Mouse (Mus musculus) neural tube, embryonic 13.5 days (tissue): Measurements from ENCODE around the gene Dusp10. TPM values are rescaled to one million over a fixed set of nuclear protein-coding genes. Genes with fewer than 3 reads are reported as not detected.

Experiments
- ATAC-seq: fragments of 200-750 bp; cut with Nextera tagmentation; 2 replicates; pipeline ENCODE4 v1.8.0; 2017; ENCODE audit warnings: low read depth, mild to moderate bottlenecking, moderate TSS enrichment, moderate library complexity
- H3K27ac ChIP-seq: fragments of 300-500 bp; sonication (generic); replicated peaks from 2 replicates; pipeline ENCODE4 v1.5.1; 2015; ENCODE audit warnings: moderate library complexity, mild to moderate bottlenecking, inconsistent platforms
- H3K27me3 ChIP-seq: fragments of 300-500 bp; sonication (generic); 2 replicates; pipeline ENCODE4 v1.6.1; 2015; ENCODE audit warnings: mild to moderate bottlenecking, inconsistent platforms
- H3K36me3 ChIP-seq: fragments of 300-500 bp; sonication (generic); 2 replicates; pipeline ENCODE4 v1.6.1; 2015; ENCODE audit warnings: mild to moderate bottlenecking, inconsistent platforms
- H3K4me1 ChIP-seq: fragments of 300-500 bp; sonication (generic); replicated peaks from 2 replicates; pipeline ENCODE4 v1.6.1; 2015; ENCODE audit warnings: inconsistent platforms
- H3K4me2 ChIP-seq: fragments of 300-500 bp; sonication (generic); 2 replicates; pipeline ENCODE4 v1.6.1; 2015; ENCODE audit warnings: inconsistent platforms, mild to moderate bottlenecking, moderate library complexity
- H3K4me3 ChIP-seq: fragments of 300-500 bp; sonication (generic); 2 replicates; pipeline ENCODE4 v1.5.1; 2015; ENCODE audit warnings: mild to moderate bottlenecking, inconsistent platforms
- H3K9ac ChIP-seq: fragments of 300-500 bp; sonication (generic); 2 replicates; pipeline ENCODE4 v1.6.1; 2015; ENCODE audit warnings: moderate library complexity, mild to moderate bottlenecking, inconsistent platforms
- H3K9me3 ChIP-seq: fragments of 300-500 bp; sonication (generic); 2 replicates; pipeline ENCODE4 v1.6.1; 2016; ENCODE audit warnings: inconsistent platforms
- WGBS: fragments of 180-500 bp; shearing (Covaris S2); methylation state at CpG from one replicate; pipeline ENCODE4 v1.1.7; 2015; 5-methylcytosine and 5-hydroxymethylcytosine counted together
- polyA plus RNA-seq: library from polyadenylated mRNA; unstranded; fragments of >200 nt; fragmentation: Nextera tagmentation; extraction: Ambion mirVana; gene quantifications from 2 replicates; pipeline ENCODE4 v1.2.1, GENCODE M21; 2015

The Dusp10 gene
- polyA plus RNA-seq, 1 experiment from 2014 or later: 6.8 TPM

- H3K4me2 ChIP-seq: no peak overlapping the region
- H3K4me1 ChIP-seq: peaks cover 31% of the 10 kb centered on the region
- no peak overlapping the region for H3K27ac ChIP-seq
- ATAC-seq: no peak
- H3K9me3 ChIP-seq: no peaks in the 10 kb centered on the region
- WGBS: 81% methylated on average over 6 of the region's 6 CpGs
- no peaks in the 10 kb centered on the region for H3K27me3 ChIP-seq
- H3K9ac ChIP-seq: no peak overlapping the region
- H3K36me3 ChIP-seq: no peaks in the 10 kb centered on the region
- H3K4me3 ChIP-seq: no peak overlapping the region
These were observed 30.3 kb downstream of the Dusp10 start for GRCm38 (mm10) chr1:184043391-184043790.

GRCm38 (mm10) chr1:184046070-184046677 lies 33.1 kb downstream of the Dusp10 start:
- Histone ChIP-seq H3K27ac (no peak overlapping the region), H3K9ac (no peak overlapping the region), H3K36me3 (no peaks in the 10 kb centered on the region), H3K4me3 (no peak overlapping the region), H3K4me1 (peaks cover 12% of the 10 kb centered on the region; the same call in 1 of the 2 replicates), H3K9me3 (no peaks in the 10 kb centered on the region), H3K4me2 (no peak overlapping the region), H3K27me3 (no peaks in the 10 kb centered on the region)
- 52% methylated on average over 6 of the region's 6 CpGs for WGBS
- no peak for ATAC-seq

GRCm38 (mm10) chr1:184047818-184048217 lies 34.7 kb downstream of the Dusp10 start:
- Histone ChIP-seq H3K27ac (no peak overlapping the region), H3K4me3 (no peak overlapping the region), H3K4me1 (peaks cover 8% of the 10 kb centered on the region), H3K36me3 (no peaks in the 10 kb centered on the region), H3K9me3 (no peaks in the 10 kb centered on the region), H3K9ac (no peak overlapping the region), H3K27me3 (no peaks in the 10 kb centered on the region), H3K4me2 (no peak overlapping the region)
- no peak for ATAC-seq
- WGBS: 84% methylated on average over 9 of the region's 9 CpGs

- Histone ChIP-seq H3K36me3 (no peaks in the 10 kb centered on the region), H3K4me2 (no peak overlapping the region), H3K4me1 (peaks cover 8% of the 10 kb centered on the region), H3K27ac (no peak overlapping the region), H3K27me3 (no peaks in the 10 kb centered on the region), H3K9me3 (no peaks in the 10 kb centered on the region), H3K4me3 (no peak overlapping the region), H3K9ac (no peak overlapping the region)
- ATAC-seq: no peak
- 83% methylated on average over 10 of the region's 10 CpGs for WGBS
These were observed 35.7 kb downstream of the Dusp10 start for GRCm38 (mm10) chr1:184048675-184049418.

DNA sequence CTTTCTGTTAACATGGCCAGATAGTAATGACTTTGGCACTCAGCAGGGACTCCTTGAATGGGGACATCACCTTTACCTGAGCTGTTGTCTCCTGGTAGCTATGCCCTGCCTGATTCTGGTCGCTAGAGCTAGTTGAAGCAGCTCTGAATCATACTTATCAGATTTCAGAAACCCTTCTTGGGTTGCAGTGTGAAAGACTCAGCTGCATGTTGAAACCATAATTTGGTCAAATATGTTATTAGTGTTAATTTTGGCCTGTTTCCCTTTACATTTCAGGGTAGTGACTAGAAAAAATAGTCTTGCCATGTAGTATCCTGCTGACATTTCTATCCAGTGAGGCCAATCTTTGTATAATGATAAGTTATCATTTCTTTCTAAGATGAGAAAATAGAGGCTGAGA lies 38.2 kb downstream of the Dusp10 start:
- no peak for ATAC-seq
- Histone ChIP-seq H3K27ac (no peak overlapping the region), H3K27me3 (no peaks in the 10 kb centered on the region), H3K36me3 (no peaks in the 10 kb centered on the region), H3K9ac (no peak overlapping the region), H3K4me2 (no peak overlapping the region), H3K4me1 (peaks cover 8% of the 10 kb centered on the region), H3K4me3 (no peak overlapping the region), H3K9me3 (no peaks in the 10 kb centered on the region)
- 74% methylated on average over 1 of the region's 1 CpGs for WGBS

GRCm38 (mm10) chr1:184051824-184052223 lies 38.7 kb downstream of the Dusp10 start:
- no peaks in the 10 kb centered on the region for H3K27me3 ChIP-seq
- no peak for ATAC-seq
- no peak overlapping the region for H3K4me2 ChIP-seq
- H3K4me1 ChIP-seq: peaks cover 8% of the 10 kb centered on the region
- H3K9ac ChIP-seq: no peak overlapping the region
- no peaks in the 10 kb centered on the region for H3K36me3 ChIP-seq
- no peak overlapping the region for H3K27ac ChIP-seq
- no peak overlapping the region for H3K4me3 ChIP-seq
- H3K9me3 ChIP-seq: no peaks in the 10 kb centered on the region
- 49% methylated on average over 6 of the region's 6 CpGs for WGBS

DNA sequence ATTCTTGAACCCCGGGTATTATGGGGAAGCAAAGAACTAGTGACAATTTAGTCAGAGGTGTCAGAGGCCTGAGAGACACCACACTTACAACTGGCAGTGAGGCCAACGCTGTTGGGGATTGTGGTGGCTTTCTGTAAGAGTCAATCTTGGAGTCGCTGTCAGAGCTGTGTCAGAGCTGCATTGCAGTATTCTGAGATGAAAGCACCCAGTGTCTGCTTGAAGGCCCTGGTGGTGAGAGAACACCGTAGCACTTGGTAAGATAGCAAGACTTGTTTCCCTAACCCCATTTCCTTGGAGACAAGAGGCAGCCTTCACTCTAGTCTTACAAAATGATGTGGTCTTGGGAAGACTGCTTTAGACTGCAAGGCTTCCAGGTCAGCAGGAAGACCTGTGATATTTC lies 39.2 kb downstream of the Dusp10 start:
- Histone ChIP-seq H3K36me3 (no peaks in the 10 kb centered on the region), H3K4me2 (no peak overlapping the region), H3K4me3 (no peak overlapping the region), H3K4me1 (peaks cover 8% of the 10 kb centered on the region), H3K27me3 (no peaks in the 10 kb centered on the region), H3K9me3 (no peaks in the 10 kb centered on the region), H3K9ac (no peak overlapping the region), H3K27ac (no peak overlapping the region)
- 77% methylated on average over 4 of the region's 4 CpGs for WGBS
- no peak for ATAC-seq

DNA sequence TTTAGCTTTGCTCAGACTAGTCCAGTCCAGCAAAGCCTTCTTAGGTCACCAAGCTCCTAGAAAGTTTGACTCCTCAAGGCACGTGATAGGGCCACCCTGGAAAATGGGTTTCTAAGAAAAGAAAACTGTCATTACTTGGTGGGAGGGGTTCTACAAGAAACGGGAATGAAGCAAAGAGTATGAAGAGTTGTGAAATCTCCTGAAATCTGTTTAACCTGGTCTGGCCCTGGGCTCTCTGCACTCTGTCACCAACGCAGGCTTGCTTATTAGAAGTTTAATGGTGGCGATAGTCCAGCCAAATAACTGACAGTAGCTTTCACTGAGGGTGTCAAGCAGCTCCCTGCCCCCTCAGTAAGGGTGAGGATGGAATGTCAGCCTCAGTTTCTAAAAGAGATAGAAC lies 40.0 kb downstream of the Dusp10 start:
- Histone ChIP-seq H3K36me3 (no peaks in the 10 kb centered on the region), H3K27me3 (no peaks in the 10 kb centered on the region), H3K27ac (no peak overlapping the region), H3K4me2 (no peak overlapping the region), H3K9ac (no peak overlapping the region), H3K9me3 (no peaks in the 10 kb centered on the region), H3K4me3 (no peak overlapping the region), H3K4me1 (peaks cover 8% of the 10 kb centered on the region)
- 90% methylated on average over 4 of the region's 4 CpGs for WGBS
- ATAC-seq: no peak

DNA sequence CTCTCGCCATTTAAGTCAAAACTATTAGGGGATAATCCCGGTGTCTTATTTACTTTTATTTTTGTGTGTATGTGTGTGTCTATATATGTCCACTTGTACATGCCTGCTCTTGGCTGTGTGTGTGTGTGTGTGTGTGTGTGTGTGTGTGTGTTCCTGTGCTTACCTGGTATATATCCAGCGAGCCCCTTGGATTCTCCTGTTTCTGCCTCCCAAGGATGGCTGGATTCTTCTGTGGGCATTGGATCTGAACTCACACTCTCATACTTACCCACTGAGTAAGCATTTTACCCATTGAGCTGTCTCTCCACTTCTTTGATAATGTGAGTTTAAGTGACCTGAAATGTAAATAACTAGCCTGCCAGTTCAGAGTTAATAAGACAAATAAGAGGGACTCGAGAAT lies 40.6 kb downstream of the Dusp10 start:
- H3K4me2 ChIP-seq: no peak overlapping the region
- no peak for ATAC-seq
- H3K27ac ChIP-seq: no peak overlapping the region
- WGBS: 89% methylated on average over 4 of the region's 4 CpGs
- H3K4me3 ChIP-seq: no peak overlapping the region
- no peaks in the 10 kb centered on the region for H3K9me3 ChIP-seq
- H3K27me3 ChIP-seq: no peaks in the 10 kb centered on the region
- peaks cover 8% of the 10 kb centered on the region for H3K4me1 ChIP-seq
- H3K9ac ChIP-seq: no peak overlapping the region
- H3K36me3 ChIP-seq: no peaks in the 10 kb centered on the region

- Histone ChIP-seq H3K4me3 (no peak overlapping the region), H3K36me3 (no peaks in the 10 kb centered on the region), H3K9me3 (no peaks in the 10 kb centered on the region), H3K27ac (no peak overlapping the region), H3K4me1 (peaks cover 8% of the 10 kb centered on the region), H3K27me3 (no peaks in the 10 kb centered on the region), H3K9ac (no peak overlapping the region), H3K4me2 (no peak overlapping the region)
- 97% methylated on average over 2 of the region's 2 CpGs for WGBS
- no peak for ATAC-seq
These were observed 41.1 kb downstream of the Dusp10 start for GRCm38 (mm10) chr1:184054176-184054575.

DNA sequence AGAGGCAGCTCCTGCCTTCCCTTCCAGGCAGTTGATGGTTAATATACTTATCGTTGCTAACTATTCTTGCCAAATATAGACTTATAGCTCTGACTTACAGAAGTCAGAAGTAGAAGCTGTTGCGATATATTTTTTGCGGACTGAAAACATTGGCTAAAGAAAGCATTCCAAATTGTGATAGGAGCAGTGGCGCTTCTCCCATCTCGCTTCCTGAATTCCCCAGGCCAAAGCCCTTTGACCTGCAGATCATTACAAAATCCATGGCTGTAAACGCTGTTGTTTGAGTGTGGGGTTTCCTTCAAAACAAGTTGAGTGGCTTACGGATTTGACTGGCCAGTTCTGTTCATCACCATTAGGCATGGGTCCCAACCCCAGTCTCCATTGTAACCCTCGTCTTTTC lies 45.1 kb downstream of the Dusp10 start:
- H3K36me3 ChIP-seq: no peaks in the 10 kb centered on the region
- H3K9ac ChIP-seq: no peak overlapping the region
- no peak overlapping the region for H3K4me2 ChIP-seq
- no peak overlapping the region for H3K27ac ChIP-seq
- no peak overlapping the region for H3K4me3 ChIP-seq
- H3K9me3 ChIP-seq: no peaks in the 10 kb centered on the region
- no peaks in the 10 kb centered on the region for H3K4me1 ChIP-seq
- ATAC-seq: no peak
- no peaks in the 10 kb centered on the region for H3K27me3 ChIP-seq
- WGBS: 86% methylated on average over 8 of the region's 8 CpGs

DNA sequence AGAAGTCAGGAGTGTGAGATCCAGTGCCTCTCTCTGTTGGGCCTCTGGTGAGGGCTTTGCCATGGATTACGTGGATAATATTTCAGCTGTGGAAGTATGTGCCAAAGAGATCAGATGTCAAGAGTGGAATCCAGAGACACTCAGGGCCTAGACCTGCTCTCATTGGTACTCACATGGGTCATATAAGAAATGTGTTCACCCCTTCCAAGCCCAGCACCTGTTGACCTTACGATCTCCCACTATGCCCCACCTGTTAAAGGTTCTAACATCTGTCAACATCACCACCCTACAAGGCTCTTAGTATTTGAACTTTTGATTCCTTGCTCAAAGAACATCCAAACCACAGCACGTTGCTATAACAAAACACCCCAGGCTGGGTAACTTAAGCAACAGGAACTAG lies 46.7 kb downstream of the Dusp10 start:
- H3K4me3 ChIP-seq: no peak overlapping the region
- no peak for ATAC-seq
- H3K4me2 ChIP-seq: no peak overlapping the region
- 0 out of 2 replicates have a peak, but pooled peaks cover 3% of the 10 kb centered on the region for H3K4me1 ChIP-seq
- WGBS: 96% methylated on average over 3 of the region's 3 CpGs
- no peak overlapping the region for H3K9ac ChIP-seq
- no peak overlapping the region for H3K27ac ChIP-seq
- H3K27me3 ChIP-seq: no peaks in the 10 kb centered on the region
- no peaks in the 10 kb centered on the region for H3K36me3 ChIP-seq
- no peaks in the 10 kb centered on the region for H3K9me3 ChIP-seq

DNA sequence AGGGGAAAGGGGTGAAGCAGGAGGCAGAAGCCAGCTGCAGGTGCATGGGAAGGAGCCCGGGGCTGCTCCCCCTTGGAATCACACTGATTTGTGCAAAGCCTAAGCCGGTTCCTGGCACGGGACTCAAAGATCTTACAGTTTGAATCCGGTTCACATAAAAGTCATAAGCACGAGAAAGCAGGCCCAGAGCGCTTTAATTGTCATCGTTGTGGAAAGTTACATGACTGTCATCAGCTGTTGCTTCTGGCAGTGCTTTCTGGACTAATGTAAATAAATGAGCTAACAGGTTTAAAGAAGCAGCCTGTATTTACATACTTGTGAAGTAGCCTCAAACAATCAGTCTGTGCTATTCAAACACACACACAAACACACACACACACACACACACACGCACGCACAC lies 47.3 kb downstream of the Dusp10 start:
- H3K36me3 ChIP-seq: no peaks in the 10 kb centered on the region
- no peak overlapping the region for H3K9ac ChIP-seq
- peaks cover 4% of the 10 kb centered on the region; the same call in 1 of the 2 replicates for H3K4me1 ChIP-seq
- H3K27me3 ChIP-seq: no peaks in the 10 kb centered on the region
- 85% methylated on average over 9 of the region's 9 CpGs for WGBS
- H3K4me2 ChIP-seq: no peak overlapping the region
- no peak overlapping the region for H3K27ac ChIP-seq
- no peak overlapping the region for H3K4me3 ChIP-seq
- H3K9me3 ChIP-seq: no peaks in the 10 kb centered on the region
- ATAC-seq: no peak
